Mouse (Mus musculus): ENCODE data around the gene Farp1. TPM values are rescaled to one million over a fixed set of nuclear protein-coding genes. Genes with fewer than 3 reads are reported as not detected.
A peak's percentile ranks its signal among the peaks of the same experiment; 100 is the strongest.

The Farp1 gene
- total RNA-seq, 2 experiments from 2014 or later: 129 to 134 TPM

DNA sequence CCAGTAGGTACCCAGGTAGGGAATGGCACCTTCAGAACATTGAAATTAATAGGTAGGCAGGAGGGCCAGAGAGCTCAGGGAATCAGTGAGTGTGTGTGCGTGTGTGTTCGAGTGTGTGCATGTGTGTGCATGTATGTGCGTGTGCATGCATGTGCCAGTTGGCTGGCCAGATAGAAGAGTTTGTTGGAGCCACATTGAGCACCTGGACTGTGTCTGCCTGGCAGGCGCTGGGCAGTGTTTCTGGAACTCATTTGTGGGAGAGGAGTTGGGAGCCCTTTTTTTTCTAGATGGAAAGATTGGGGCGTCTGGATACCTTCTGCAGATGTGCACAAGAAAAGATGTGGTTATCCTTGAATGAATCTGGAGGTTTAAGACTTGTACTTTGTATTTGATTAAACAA, 19.1 kb downstream of the Farp1 start:
- DNase-seq (ENCODE audit: low spot score in 2 of 2): no peak

DNA sequence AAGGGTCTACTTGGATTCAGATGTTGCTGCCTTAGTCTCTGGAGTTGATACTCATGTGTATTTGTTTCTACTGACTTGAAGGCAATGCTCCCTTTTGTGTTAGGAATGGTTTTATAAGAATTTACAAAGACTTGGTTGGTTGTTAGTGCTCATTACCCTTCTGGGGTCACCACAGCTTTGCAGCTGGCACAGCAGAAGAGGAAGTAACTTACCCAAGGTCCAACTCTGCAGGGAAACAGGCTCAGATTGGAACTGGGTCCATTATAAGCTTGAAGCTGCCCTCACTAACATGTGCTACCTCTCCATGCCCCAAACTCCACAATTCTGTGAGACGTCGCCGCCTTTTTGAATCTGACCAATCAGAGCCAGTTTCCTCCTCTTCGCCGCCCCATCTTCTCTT, 22.8 kb downstream of the Farp1 start:
- DNase-seq (ENCODE audit: low spot score in 2 of 2): no peak

DNA sequence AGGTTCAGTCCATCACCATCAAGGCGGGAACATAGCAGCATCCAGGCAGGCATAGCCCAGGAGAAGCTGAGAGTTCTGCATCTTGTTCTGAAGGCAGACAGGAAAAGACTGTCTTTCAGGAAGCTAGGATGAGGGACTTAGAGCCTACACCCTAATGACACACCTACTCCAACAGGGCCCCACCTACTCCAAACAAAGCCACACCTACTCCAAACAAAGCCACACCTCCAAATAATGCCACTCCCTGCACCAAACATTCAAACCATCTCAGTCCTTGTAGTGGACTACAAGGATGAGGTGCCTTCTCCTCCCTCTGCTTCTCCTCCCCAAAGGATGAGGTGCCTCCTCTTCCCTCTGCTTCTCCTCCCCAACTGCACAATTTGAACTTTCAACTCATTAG, 23.5 kb downstream of the Farp1 start:
- no peak for DNase-seq (ENCODE audit: low spot score in 2 of 2)

DNA sequence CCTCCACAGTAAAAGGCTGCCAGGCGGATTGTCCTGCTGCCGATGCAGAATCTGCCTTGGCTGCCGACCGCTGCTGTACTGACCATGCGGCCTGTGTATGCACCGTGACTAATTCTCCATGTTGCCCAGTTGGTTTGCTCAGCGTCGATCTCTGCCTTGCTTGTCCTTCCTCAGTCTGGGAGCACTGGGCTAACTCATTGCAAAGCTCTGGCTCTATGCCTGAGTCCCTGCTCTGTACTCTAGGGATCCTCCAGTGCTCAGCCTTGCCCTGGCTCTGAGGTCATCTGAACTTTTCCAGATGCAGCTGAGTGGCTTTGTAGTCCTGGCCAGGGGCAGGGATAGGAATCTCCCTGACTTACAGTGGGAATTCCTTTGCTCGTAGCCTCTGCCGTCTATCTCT, 24.3 kb downstream of the Farp1 start:
- no peak for DNase-seq (ENCODE audit: low spot score in 2 of 2)

DNA sequence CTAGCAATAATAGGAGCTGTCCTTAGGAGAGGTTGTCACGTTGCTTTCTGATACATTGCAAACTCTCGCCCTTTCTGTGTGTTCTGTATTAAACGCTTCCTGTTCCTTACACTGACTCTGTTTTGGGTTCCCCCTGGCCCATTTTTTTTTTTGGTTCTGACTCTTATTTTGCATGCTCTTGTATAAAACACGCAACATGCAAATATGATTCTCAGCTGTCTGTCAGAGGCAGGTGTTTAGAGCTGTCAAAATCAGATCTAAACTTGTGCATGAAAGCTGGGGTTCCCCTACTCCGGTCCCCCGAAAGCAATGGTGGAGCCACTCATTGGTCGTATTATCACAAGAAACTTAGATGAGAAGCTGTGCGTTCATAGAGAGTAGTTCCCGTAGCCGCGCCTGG, 25.5 kb downstream of the Farp1 start:
- DNase-seq (ENCODE audit: low spot score in 2 of 2): no peak

DNA sequence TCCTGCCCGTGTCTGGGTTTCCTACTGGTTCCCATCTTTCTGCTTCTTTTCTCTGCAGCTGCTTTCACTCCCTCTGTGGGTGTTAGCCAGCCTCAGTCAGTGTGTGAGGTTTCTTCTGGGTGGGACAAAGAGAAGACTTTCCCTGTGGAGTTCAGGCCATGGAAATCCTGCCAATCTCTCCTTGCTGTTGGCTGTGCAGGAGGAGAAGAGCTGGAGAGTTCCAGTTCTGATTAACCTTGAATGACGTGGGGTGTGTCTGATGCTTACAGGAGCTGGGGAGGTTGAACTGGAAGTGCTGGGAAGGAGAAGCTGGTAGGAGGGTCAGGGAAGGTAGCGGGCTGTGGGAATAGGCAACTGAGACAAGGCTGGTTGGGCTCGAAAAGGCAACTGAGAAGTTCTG, 26.7 kb downstream of the Farp1 start:
- DNase-seq (ENCODE audit: low spot score in 2 of 2): no peak

DNA sequence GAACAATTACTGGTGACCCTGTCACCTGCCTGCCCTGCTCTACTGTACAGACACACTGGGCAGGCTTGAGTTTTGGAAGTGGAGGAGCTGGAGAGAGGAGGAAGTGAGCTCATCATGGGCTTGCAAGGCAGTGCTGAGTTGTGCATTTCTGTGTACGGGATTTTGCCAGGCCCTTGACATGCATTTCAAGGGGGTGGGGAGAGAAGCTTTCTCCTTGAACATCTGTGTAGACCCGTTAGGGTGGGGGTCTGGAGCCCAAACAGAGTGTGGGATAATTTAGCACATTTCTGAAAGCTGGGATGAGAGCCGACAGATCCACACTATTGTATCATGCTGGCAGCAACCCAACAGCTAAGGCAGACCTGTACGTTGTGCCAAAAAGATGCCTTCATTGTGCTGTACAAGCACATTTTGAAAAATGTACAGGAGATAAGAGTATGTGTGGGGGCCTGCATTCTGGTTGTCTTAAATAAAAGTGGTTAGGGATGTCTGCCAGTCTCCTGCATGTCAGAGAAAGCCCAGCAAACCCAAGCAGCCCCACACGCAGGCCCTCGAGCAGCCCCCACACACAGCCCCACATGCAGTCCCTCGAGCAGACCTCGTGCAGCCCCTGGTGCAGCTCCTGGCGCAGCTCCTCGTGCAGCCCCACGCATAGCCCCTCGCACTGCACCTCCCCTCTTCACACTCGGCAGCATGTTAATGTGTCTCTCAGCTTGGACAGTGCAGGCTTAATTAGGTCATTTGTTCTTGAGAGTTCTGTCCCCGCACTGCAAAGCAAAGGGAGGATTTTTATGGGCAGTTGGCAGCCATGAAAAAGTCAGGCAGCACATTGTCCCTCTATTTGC, 27.5 kb downstream of the Farp1 start:
- DNase-seq (ENCODE audit: low spot score in 2 of 2): peak; percentile 63 to 69

DNA sequence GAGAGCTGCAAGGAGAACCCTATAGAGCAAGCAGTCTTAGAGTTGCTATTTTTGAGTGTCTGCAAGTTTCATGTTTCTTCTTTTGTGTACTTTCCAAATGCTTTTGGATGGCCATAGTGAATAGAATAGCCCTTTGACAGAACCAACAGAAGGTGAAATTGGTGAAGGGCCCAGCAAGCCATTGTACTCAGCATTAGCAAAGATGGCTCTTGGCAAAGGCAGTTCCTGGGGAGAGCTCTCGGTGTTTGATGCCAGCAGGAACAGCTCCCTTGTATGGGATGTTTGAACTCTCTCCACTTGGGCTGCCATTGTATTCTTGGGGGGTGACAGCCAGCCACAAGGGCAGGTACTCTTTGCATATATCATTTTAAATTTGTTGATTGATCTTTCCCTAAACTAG, 29.7 kb downstream of the Farp1 start:
- DNase-seq (ENCODE audit: low spot score in 2 of 2): no peak

DNA sequence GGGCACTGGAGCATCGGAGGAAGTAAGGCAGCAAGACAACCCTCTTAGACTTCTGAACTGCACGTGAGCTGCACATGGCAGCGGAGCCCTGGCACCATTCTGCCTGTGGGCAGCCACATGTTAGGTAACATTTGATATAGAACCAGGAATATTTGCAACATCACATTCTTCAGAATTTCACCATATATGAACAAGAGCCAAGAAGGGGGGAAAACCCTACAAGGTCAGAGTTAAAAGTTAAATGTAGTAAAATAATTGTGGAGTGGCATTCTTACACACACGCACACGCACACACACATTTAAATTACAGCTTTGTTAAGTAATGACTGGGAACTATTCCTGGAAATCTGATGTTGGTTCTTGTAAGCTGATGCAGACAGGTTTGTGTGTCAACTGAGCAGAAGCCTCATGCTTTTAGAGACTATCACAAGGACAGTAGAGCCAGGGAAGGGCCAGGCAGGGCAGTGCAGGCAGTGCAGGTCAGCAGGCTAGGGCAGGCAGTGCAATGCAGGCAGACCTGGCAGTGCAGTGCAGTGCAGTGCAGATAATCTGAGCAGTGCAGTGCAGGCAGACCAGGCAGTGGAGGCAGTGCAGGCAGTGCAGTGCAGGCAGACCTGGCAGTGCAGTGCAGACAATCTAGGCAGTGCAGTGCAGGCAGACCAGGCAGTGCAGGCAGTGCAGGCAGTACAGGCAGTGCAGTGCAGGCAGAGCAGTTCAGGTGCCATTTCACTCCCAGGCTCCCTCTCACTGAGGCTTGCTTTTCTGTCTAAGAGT, 38.3 kb downstream of the Farp1 start:
- DNase-seq (ENCODE audit: low spot score in 2 of 2): no peak

DNA sequence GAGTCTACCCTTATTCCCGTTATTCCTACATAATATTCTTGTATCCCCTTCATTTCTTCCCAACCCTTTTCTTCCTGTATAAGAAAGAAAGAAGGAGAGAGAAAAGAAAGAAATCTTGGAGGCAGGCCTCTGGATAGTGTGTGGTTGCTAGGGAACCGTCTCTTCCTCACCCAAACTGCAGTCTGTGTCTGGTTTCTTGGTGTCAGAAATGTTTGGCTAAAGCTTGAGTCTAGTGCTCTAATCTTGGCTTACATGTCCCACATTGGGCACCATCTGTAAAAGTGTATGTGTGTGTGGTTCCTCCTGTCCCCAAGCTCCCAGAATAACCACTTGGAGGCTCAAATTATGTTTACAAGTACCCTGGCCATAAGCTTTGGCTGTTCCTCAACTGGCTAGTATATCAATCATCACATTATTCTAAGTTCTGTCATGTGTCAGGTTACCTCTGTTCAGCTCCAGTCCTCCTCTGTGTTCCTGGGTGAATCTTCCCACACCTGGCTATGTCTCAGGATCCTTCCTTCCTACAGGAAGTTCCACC, 39.3 kb downstream of the Farp1 start:
- DNase-seq (ENCODE audit: low spot score in 2 of 2): no peak

DNA sequence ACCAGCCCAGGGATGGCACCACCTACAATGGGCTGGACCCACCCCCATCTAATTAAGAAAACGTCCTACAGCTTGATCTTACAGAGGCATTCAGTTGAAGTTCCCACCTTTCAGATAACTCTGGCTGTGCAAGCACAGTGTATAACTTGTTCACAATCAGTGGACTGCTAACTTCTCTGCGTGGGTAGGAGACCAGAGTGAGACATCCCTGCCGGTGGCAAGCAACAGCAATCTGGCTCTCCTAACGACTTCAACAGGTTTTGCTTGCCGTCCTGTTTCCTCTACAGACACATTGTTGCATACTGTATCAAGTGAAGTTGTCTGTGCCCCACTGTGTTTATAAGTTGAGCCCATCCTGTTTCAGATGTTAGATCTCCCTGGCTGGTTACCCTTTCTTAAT, 45.7 kb downstream of the Farp1 start:
- no peak for DNase-seq (ENCODE audit: low spot score in 2 of 2)

DNA sequence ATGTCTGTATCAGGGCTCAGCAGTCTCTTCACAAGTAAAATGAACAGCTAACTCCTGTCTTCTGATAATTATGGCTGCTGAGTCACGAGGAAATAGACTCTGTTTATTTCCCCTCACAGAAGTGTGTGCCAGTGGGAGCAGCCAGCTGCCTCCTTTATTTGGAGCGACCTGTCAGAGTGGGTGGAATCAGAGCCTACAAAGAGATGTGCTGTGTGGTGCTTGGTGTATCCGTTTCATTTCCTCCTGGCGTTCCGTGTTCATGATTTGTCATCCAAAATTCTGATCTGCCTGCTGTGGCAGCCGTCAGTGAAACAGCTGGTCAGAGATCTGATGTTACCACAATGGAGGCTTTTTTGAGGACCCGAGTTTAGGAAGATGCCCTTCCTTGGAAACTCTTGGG, 47.3 kb downstream of the Farp1 start:
- peak; percentile 55 to 69 for DNase-seq (ENCODE audit: low spot score in 2 of 2)

DNA sequence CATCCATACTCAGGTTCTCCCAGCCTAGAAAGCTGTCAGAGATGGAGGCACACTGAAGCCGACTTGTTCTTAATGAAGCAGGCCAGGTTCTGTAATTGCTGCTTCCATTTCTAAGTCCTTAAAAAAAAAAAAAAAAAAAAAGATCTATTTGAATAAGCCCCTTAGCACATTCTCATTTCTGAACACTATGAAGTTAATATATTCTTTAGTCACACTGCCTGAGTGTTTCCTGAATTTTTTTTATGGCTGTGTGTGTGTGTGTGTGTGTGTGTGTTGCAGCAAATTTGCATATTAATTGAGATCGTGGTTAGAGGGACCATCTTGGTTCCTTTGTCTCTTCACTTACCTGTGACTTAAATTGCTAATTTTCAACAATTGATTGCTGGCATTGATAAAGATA, 47.8 kb downstream of the Farp1 start:
- DNase-seq (ENCODE audit: low spot score in 2 of 2): no peak

DNA sequence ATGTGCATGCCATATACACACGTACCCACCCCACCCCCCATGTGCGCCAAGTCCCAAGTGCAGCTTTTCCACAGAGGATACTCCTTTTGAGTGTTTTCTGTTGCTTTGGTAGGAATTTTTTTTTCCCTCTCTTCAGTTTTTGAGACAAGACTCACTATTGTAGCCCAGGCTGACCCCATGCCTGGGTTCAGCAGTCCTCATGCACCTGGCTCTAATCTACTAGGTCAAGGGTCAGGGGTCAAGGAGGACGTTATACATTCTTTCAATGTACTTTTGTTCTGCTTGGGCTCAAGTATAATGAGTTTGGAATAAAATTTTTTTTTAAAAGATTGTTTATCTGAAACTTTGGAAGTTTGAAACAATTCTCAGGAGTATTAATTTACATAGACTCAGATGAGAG, 48.4 kb downstream of the Farp1 start:
- DNase-seq (ENCODE audit: low spot score in 2 of 2): no peak

DNA sequence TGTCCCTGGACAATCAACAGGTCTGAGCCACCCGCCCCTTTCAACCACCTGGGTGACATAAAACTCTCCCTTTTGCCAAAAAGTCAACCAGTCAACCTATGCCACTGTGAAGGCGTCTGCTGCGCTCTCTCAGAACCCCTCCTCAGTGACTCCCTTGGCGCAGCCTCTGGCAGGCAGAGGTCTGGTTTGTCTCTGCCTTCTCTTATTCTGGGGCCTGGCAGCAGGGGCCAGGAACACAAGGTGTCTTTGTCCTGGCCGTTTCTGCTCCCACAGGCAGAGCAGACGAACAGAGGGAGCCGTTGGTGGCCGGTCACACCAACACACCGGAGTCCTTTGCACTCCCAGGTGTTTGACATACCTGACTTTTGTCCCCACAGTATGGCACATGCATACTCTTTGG, 57.5 kb downstream of the Farp1 start:
- no peak for DNase-seq (ENCODE audit: low spot score in 2 of 2)

DNA sequence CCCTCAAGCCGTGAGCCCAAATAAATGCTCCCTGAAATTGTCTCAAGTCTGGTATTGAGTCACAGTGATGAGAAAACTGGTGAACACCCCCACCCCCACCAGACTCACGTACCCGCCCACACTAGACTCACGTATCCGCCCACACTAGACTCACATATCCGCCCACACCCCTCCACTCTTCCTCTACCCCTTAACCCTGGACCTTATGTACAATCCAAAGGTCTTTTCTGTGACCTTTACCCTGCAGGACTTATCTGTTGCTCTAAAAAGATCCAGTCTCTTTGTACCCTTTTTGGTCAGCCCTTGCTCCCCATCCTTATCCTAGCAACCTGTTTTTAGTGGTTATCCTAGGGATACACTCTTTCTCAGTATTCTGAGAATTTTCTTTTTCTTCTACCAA, 58.9 kb downstream of the Farp1 start:
- DNase-seq (ENCODE audit: low spot score in 2 of 2): no peak

DNA sequence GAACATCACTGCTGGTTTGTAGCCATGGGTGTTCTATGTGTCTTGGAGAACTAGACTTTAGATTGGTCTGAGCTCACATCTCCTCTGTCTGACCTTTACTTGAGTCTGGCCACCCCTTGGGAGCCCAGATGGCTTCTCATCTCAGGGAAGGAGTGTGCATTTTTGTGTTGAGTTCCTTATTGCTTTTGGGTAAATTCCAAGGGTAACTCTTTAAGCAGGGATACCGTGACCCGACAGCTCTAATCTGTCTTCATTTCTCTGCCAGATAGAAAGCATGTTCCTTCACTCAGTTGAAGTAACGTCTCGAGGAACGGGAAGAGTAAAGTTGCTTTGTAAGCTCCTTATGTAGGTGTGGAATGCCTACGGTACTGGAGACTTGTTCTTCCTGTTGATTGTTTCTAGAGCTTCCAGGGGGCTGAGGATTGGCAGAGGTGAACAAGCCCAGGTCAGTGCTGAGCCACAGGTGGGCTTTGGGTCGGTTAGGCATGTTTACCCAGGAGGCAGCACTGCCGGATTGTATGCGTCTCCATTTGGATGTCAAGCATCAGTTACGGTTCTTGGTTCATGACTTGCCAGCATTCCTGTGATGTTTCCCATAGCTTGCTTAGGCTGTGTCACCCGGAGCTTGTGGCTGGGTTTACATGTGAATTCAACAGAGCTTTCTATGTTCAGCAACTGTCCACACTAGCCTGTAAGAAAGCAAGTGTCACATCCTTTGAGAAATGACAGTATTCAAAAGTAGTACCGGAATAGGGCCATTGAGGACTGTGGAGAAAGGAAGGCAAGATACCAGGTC, 62.8 kb downstream of the Farp1 start:
- no peak for DNase-seq (ENCODE audit: low spot score in 2 of 2)

DNA sequence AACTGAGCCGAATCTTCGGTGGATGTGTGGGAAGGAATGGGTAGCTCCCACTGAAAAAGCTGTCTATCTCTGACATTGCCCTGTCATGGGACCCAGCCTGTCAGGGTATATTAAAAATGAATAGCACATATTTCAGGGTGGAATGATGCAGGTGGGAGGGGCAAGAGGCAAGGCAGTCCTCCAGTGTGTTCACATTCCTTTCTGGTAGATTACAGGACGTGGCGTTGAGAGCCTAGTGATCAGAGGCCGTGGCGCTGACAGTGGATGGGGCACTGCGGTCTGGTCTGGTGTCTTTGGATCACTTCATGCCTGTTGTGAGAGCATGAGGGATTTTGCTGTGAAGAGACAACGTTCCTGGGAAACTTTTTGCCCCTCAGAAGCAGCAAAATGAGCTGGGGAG, 64.1 kb downstream of the Farp1 start:
- DNase-seq (ENCODE audit: low spot score in 2 of 2): no peak

DNA sequence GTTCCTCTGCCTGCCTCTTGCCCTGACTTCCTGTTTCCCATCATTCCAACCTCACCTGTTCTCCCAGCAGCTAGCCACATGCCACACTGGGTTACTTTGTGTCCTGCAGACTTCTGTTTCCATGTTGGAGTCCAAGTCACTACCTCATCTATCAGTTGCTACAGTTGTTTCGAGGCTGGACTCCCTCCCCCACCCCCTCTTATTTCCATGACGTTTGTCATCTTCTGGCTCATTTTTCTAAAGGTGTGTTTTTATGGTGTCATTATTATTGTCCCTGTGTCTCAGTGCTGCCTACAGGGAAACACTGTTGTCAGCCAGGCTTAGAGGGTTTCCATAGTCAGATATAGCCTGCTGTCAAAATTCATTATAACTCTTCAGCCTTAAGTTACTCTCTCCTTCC, 64.9 kb downstream of the Farp1 start:
- no peak for DNase-seq (ENCODE audit: low spot score in 2 of 2)

DNA sequence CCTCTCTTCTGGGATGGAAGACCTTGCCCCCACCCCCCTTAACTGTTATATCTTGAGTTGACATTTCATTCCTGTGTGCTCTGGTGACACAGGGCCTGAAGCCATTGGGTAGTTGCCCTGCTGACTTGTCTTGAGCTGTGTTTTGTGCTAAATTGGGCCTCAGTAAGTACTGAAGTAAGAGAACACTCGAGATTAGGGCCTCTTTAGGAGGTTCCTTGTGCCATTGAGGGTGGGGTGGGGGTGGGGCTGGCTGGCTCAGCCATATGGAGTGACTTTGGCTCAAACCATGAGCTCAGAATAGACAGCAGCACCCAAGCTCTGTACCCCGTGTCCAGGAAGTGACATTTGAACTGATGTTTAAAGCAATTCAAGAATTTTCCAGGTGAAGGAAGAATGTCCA, 65.8 kb downstream of the Farp1 start:
- DNase-seq (ENCODE audit: low spot score in 2 of 2): no peak

DNA sequence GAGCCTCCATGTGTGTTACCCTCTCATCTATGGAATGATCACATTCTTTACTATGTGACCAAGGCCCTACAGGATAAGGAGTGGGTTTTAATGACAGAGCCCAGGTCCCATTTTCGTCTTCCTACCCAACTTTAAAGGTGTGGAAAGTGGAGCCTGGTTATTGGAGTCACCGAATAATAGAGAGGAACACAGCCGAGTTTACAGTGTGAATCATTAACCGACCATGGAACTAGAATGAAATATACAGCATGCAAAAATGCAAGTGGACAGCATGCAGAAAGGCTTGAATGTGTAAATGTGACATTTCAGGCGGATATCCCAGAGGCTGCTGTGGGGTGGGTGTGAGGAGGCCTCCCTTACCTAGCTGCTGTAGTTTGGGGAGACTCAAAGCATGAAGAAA, 66.5 kb downstream of the Farp1 start:
- no peak for DNase-seq (ENCODE audit: low spot score in 2 of 2)

DNA sequence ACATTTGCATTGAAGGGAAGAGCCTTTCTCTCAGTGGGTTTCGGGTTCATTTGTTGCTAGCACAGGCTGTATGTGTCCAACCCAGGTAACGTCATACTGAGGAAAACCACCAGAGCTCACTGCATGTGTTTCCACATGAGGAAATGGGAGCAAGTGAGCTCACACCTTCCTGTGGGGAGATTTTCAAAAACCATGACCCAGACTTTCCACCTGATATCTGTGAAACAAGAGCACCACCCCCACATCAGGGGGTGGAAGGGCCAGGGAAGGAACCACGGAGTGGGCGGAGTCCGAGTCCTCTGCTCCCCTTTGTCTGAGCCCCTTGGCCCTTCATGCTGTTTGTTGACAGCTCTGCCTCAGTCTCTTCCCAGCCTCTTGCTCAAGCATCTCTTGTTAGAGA, 67.6 kb downstream of the Farp1 start:
- DNase-seq (ENCODE audit: low spot score in 2 of 2): no peak
